Mouse (Mus musculus) brain, embryonic 14.5 days (tissue): ENCODE measurements around the gene Abcg5.

Source experiments
- CTCF ChIP-seq: fragments of 200-500 bp; IDR thresholded peaks from 2 replicates; pipeline ENCODE4 v1.5.1; 2012; ENCODE audit warnings: inconsistent platforms, mild to moderate bottlenecking, moderate library complexity, borderline replicate concordance; ENCODE audit not compliant: insufficient read depth, insufficient read length; ENCODE audit errors: extremely low read depth
- POLR2A ChIP-seq: fragments of 200-500 bp; IDR thresholded peaks from 2 replicates; pipeline ENCODE4 v1.6.1; 2012; ENCODE audit warnings: mild to moderate bottlenecking, inconsistent platforms, borderline replicate concordance; ENCODE audit not compliant: poor library complexity, insufficient read depth, insufficient read length, severe bottlenecking; ENCODE audit errors: extremely low read depth

DNA sequence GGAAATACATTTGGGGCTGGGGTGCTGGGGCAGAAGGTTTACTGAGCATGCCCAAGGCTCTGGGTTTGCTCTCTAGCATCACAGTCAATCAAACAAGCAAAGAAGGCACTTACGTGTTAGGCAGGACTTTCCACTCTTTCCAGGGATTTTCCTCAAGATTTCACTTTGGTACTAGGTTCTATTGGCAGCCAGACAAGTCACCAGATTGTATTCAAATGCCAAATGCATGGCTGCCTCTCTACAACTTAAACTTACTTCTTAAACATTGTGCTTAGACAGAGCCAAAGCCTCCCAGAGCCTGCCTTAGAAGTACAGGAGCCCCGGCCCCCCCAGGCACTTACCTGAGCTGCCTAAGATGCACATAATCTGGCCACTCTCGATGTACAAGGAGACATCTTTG is 1.1 kb downstream of the Abcg5 start:
- TF ChIP-seq CTCF (no peak), POLR2A (no peak)
